Mouse (Mus musculus) CH12.LX (cell line): ENCODE results near the gene Gmpr.

Experiments
- CTCF ChIP-seq, 2 experiments: IDR thresholded peaks in 1 of 2; conservative IDR thresholded peaks in 1 of 2; 2 replicates each; pipeline ENCODE4 v1.5.1; 2011 to 2012; ENCODE audit warnings: low read depth in 2 of 2, low read length in 2 of 2, improper control_type of control experiment in 1 of 2, inconsistent platforms in 1 of 2, mild to moderate bottlenecking in 1 of 2, moderate library complexity in 1 of 2
- E2F4 ChIP-seq: IDR thresholded peaks from 2 replicates; pipeline ENCODE4 v1.6.1; 2011; ENCODE audit warnings: low read depth, low read length, improper control_type of control experiment; ENCODE audit not compliant: insufficient replicate concordance
- GABPA ChIP-seq: IDR thresholded peaks from 2 replicates; pipeline ENCODE4 v1.6.1; 2012; ENCODE audit warnings: low read depth, low read length, improper control_type of control experiment, inconsistent platforms; ENCODE audit not compliant: insufficient replicate concordance
- TCF12 ChIP-seq: IDR thresholded peaks from 2 replicates; pipeline ENCODE4 v1.6.1; 2014; ENCODE audit warnings: low read depth, mild to moderate bottlenecking, inconsistent platforms, low read length, improper control_type of control experiment
- USF1 ChIP-seq: IDR thresholded peaks from 2 replicates; pipeline ENCODE4 v1.6.1; 2014; ENCODE audit warnings: low read depth, mild to moderate bottlenecking, inconsistent platforms, low read length, improper control_type of control experiment
- ZC3H11A ChIP-seq: IDR thresholded peaks from 2 replicates; pipeline ENCODE4 v1.6.1; 2012; ENCODE audit warnings: low read depth, mild to moderate bottlenecking, inconsistent platforms, low read length, improper control_type of control experiment

- TF ChIP-seq TCF12, result no peak
- TF ChIP-seq GABPA, result no peak
- no peak for TF ChIP-seq ZC3H11A
- TF ChIP-seq CTCF (conservative IDR thresholded peaks at IDR 0.05 in 1 of 2, IDR thresholded peaks at IDR 0.05 in 1 of 2; ENCODE audit: low read depth in 2 of 2, low read length in 2 of 2), result no peak
- TF ChIP-seq E2F4, result no peak
- no peak for TF ChIP-seq USF1
Observed at GRCm38 (mm10) chr13:45524791-45525435, 17.7 kb downstream of the Gmpr start.
